8 mouse cellular contexts compared by ENCODE assay signal in genomic region chr7:43464864-43465343, GRCm38 (mm10). TPM values are rescaled to one million over a fixed set of nuclear protein-coding genes. Genes with fewer than 3 reads are reported as not detected.
DNase-seq lines count a peak whose midpoint lies in the region; ATAC-seq and TF ChIP-seq lines count a peak whose summit lies in the region.

No protein-coding gene starts in this region.

- H3K4me1 ChIP-seq in heart, embryonic 13.5 days = peaks cover 19% of the 10 kb centered on the region
- peaks cover 16% of the 10 kb centered on the region for H3K4me1 ChIP-seq in heart, embryonic 15.5 days (replicated peaks)
- peaks cover 22% of the 10 kb centered on the region for H3K4me1 ChIP-seq in liver, embryonic 13.5 days (replicated peaks)
- H3K4me1 ChIP-seq in small intestine, adult 2 months (ENCODE audit: control insufficient read depth, insufficient read depth, insufficient read length, low read length) = peaks cover 6% of the 10 kb centered on the region; the same call in 1 of the 2 replicates

- H3K4me2 ChIP-seq in heart, embryonic 13.5 days = peak overlapping the region; percentile 95
- peak overlapping the region; percentile 89 for H3K4me2 ChIP-seq in heart, embryonic 15.5 days
- peak overlapping the region; percentile 94 for H3K4me2 ChIP-seq in liver, embryonic 13.5 days

- ATAC-seq in heart, embryonic 13.5 days (ENCODE audit: extremely low read depth, insufficient number of reproducible peaks, low FRiP score, low TSS enrichment) = peak; percentile 58
- peak; percentile 20 for ATAC-seq in Patski
- peak; percentile 63; the same call in 1 of the 2 replicates for ATAC-seq in heart, embryonic 15.5 days (replicated peaks; ENCODE audit: insufficient number of reproducible peaks, insufficient read depth, low FRiP score, low read depth)
- ATAC-seq in liver, embryonic 13.5 days (ENCODE audit: low read depth) = no peak

- WGBS in heart, embryonic 13.5 days = 7% methylated on average over 35 of the region's 35 CpGs
- WGBS in heart, embryonic 15.5 days = 6% methylated on average over 35 of the region's 35 CpGs
- 4% methylated on average over 35 of the region's 35 CpGs for WGBS in liver, embryonic 13.5 days (ENCODE audit: insufficient replicate concordance)
- WGBS in small intestine, adult 2 months = 6% methylated on average over 35 of the region's 35 CpGs

- H3K9ac ChIP-seq in heart, embryonic 13.5 days = peak overlapping the region; percentile 79
- H3K9ac ChIP-seq in heart, embryonic 15.5 days = peak overlapping the region; percentile 55
- peak overlapping the region; percentile 66 for H3K9ac ChIP-seq in liver, embryonic 13.5 days

- no peaks in the 10 kb centered on the region for H3K9me3 ChIP-seq in heart, embryonic 13.5 days
- H3K9me3 ChIP-seq in heart, embryonic 15.5 days (replicated peaks) = no peaks in the 10 kb centered on the region
- H3K9me3 ChIP-seq in liver, embryonic 13.5 days (replicated peaks) = no peaks in the 10 kb centered on the region

- DNase-seq in heart, postnatal 36 days = no peak
- no peak for DNase-seq in Patski (ENCODE audit: low read depth, low spot score)
- no peak for DNase-seq in liver, embryonic 13.5 days
- DNase-seq in urinary bladder, postnatal 4 days (ENCODE audit: low spot score in 2 of 2) = no peak
- no peak for DNase-seq in left cerebral cortex, postnatal 4 days

- intact Hi-C loops in heart, postnatal 36 days (cut with DNase I) = loop anchor here (5.0 kb wide), 3 partner anchors 97 to 207 kb away; partner anchors contain the start of genes Ctu1, Zfp658 and Zfp719
- intact Hi-C loops in left cerebral cortex, postnatal 4 days (cut with DNase I) = loop anchor here (5.0 kb wide), 1 partner anchor 43 kb away; no protein-coding TSS in a partner anchor

- TF ChIP-seq POLR2A in small intestine, adult 2 months (IDR thresholded peaks at IDR 0.05; ENCODE audit: low read depth, low read length) = no peak

- POLR2A ChIA-PET in Patski (lab: Charles Lee) = no interaction called here

- CTCF ChIA-PET in Patski (lab: Charles Lee) = interaction anchor here (2.5 kb wide), 1 partner anchor 42 kb away, joined by 15 read pairs; no protein-coding TSS in a partner anchor

- H3K4me3 ChIP-seq in heart, embryonic 13.5 days = peak overlapping the region; percentile 59
- peak overlapping the region; percentile 58 for H3K4me3 ChIP-seq in heart, embryonic 15.5 days
- H3K4me3 ChIP-seq in liver, embryonic 13.5 days (replicated peaks) = peak overlapping the region; percentile 63
- H3K4me3 ChIP-seq in small intestine, adult 2 months (ENCODE audit: low read depth, low read length) = peak overlapping the region; percentile 68

- in situ Hi-C loops in Patski (cut with MboI; ENCODE audit: low pct_unique_long_range_greater_than_20kb) = loop anchor here (5.0 kb wide), 1 partner anchor 183 kb away; no protein-coding TSS in a partner anchor

- H3K27me3 ChIP-seq in heart, embryonic 13.5 days (replicated peaks) = peaks cover 25% of the 10 kb centered on the region
- no peaks in the 10 kb centered on the region for H3K27me3 ChIP-seq in Patski
- peaks cover 10% of the 10 kb centered on the region for H3K27me3 ChIP-seq in heart, embryonic 15.5 days
- H3K27me3 ChIP-seq in liver, embryonic 13.5 days = peaks cover 18% of the 10 kb centered on the region
- H3K27me3 ChIP-seq in small intestine, adult 2 months (ENCODE audit: control insufficient read depth, insufficient read depth, low read length) = no peaks in the 10 kb centered on the region

- no peak for TF ChIP-seq CTCF in Patski (IDR thresholded peaks at IDR 0.05)
- no peak; the same call in 1 of the 2 replicates for TF ChIP-seq CTCF in small intestine, adult 2 months (IDR thresholded peaks at IDR 0.05; ENCODE audit: extremely low read depth, insufficient read length, insufficient replicate concordance, low read depth, low read length)

- no peak overlapping the region for H3K27ac ChIP-seq in heart, embryonic 13.5 days (replicated peaks)
- H3K27ac ChIP-seq in heart, embryonic 15.5 days = no peak overlapping the region
- H3K27ac ChIP-seq in liver, embryonic 13.5 days = no peak overlapping the region
- no peak overlapping the region for H3K27ac ChIP-seq in small intestine, adult 2 months (ENCODE audit: insufficient read depth, low read depth, low read length)

- no peaks in the 10 kb centered on the region for H3K36me3 ChIP-seq in heart, embryonic 13.5 days
- H3K36me3 ChIP-seq in heart, embryonic 15.5 days = no peaks in the 10 kb centered on the region
- no peaks in the 10 kb centered on the region for H3K36me3 ChIP-seq in liver, embryonic 13.5 days
- H3K36me3 ChIP-seq in small intestine, adult 2 months (ENCODE audit: control insufficient read depth, insufficient read depth, low read length) = no peaks in the 10 kb centered on the region

RNA-seq across cellular contexts. Expression of gene Vsig10l, which starts 2.0 kb away (rescaled TPM):
- 2.2 and 2.8 TPM in 2 replicates for polyA plus RNA-seq in heart, embryonic 13.5 days (2015; fragmentation: Nextera tagmentation; extraction: Ambion mirVana)
- total RNA-seq in heart, postnatal 36 days (2021) = 1 to 10 TPM; 2.0 to 2.5 TPM
- 4.0 TPM for polyA plus RNA-seq in Patski (2021)
- polyA plus RNA-seq in heart, embryonic 15.5 days (2015; fragmentation: Nextera tagmentation; extraction: Ambion mirVana) = 2.9 and 4.4 TPM in 2 replicates
- polyA plus RNA-seq in liver, embryonic 13.5 days (2015; fragmentation: Nextera tagmentation; extraction: Ambion mirVana) = 0.58 and 0.85 TPM in 2 replicates
- 1.0 and 4.3 TPM in 2 replicates for polyA plus RNA-seq in small intestine, adult 2 months (2012; rRNA removed)
- total RNA-seq in left cerebral cortex, postnatal 4 days (2021) = 1 to 10 TPM; 5.4 to 7.5 TPM

RNA-seq across cellular contexts. Expression of gene Gm45233, which starts 21.0 kb away (rescaled TPM):
- polyA plus RNA-seq in heart, embryonic 13.5 days (2015; fragmentation: Nextera tagmentation; extraction: Ambion mirVana) = 0.32 and 0.33 TPM in 2 replicates
- under 1 TPM in 1 of 2 experiments, not detected in 1; 0.70 TPM for total RNA-seq in heart, postnatal 36 days (2021)
- polyA plus RNA-seq in Patski (2021) = 0.50 TPM
- polyA plus RNA-seq in heart, embryonic 15.5 days (2015; fragmentation: Nextera tagmentation; extraction: Ambion mirVana) = 0.31 and 0.43 TPM in 2 replicates
- polyA plus RNA-seq in liver, embryonic 13.5 days (2015; fragmentation: Nextera tagmentation; extraction: Ambion mirVana) = not detected in 2 replicates
- 0.29 TPM in 1 of 2 replicates, not detected in the other for polyA plus RNA-seq in small intestine, adult 2 months (2012; rRNA removed)
- 1 to 10 TPM in 1 of 2 experiments, not detected in 1; 2.1 TPM for total RNA-seq in left cerebral cortex, postnatal 4 days (2021)

RNA-seq across cellular contexts. Expression of gene Etfb, which starts 21.0 kb away (rescaled TPM):
- 513 and 605 TPM in 2 replicates for polyA plus RNA-seq in heart, embryonic 13.5 days (2015; fragmentation: Nextera tagmentation; extraction: Ambion mirVana)
- total RNA-seq in heart, postnatal 36 days (2021) = 1,000 to 10,000 TPM; 1,276 to 1,377 TPM
- polyA plus RNA-seq in Patski (2021) = 214 TPM
- 631 and 668 TPM in 2 replicates for polyA plus RNA-seq in heart, embryonic 15.5 days (2015; fragmentation: Nextera tagmentation; extraction: Ambion mirVana)
- 241 and 252 TPM in 2 replicates for polyA plus RNA-seq in liver, embryonic 13.5 days (2015; fragmentation: Nextera tagmentation; extraction: Ambion mirVana)
- polyA plus RNA-seq in small intestine, adult 2 months (2012; rRNA removed) = 45.1 and 66.8 TPM in 2 replicates
- 10 to 100 TPM; 44.7 to 47.5 TPM for total RNA-seq in left cerebral cortex, postnatal 4 days (2021)

RNA-seq across cellular contexts. Expression of gene Cldnd2, which starts 24.3 kb away (rescaled TPM):
- not detected in 2 replicates for polyA plus RNA-seq in heart, embryonic 13.5 days (2015; fragmentation: Nextera tagmentation; extraction: Ambion mirVana)
- total RNA-seq in heart, postnatal 36 days (2021) = not detected
- not detected for polyA plus RNA-seq in Patski (2021)
- not detected in 2 replicates for polyA plus RNA-seq in heart, embryonic 15.5 days (2015; fragmentation: Nextera tagmentation; extraction: Ambion mirVana)
- not detected in 2 replicates for polyA plus RNA-seq in liver, embryonic 13.5 days (2015; fragmentation: Nextera tagmentation; extraction: Ambion mirVana)
- polyA plus RNA-seq in small intestine, adult 2 months (2012; rRNA removed) = not detected in 2 replicates
- total RNA-seq in left cerebral cortex, postnatal 4 days (2021) = not detected

RNA-seq across cellular contexts. Expression of gene Iglon5, which starts 25.0 kb away (rescaled TPM):
- polyA plus RNA-seq in heart, embryonic 13.5 days (2015; fragmentation: Nextera tagmentation; extraction: Ambion mirVana) = 0.09 and 0.12 TPM in 2 replicates
- under 1 TPM; 0.19 to 0.36 TPM for total RNA-seq in heart, postnatal 36 days (2021)
- polyA plus RNA-seq in Patski (2021) = 5.7 TPM
- polyA plus RNA-seq in heart, embryonic 15.5 days (2015; fragmentation: Nextera tagmentation; extraction: Ambion mirVana) = 0.28 TPM in 1 of 2 replicates, not detected in the other
- polyA plus RNA-seq in liver, embryonic 13.5 days (2015; fragmentation: Nextera tagmentation; extraction: Ambion mirVana) = not detected in 2 replicates
- 1.4 and 1.5 TPM in 2 replicates for polyA plus RNA-seq in small intestine, adult 2 months (2012; rRNA removed)
- 10 to 100 TPM; 57.1 to 59.1 TPM for total RNA-seq in left cerebral cortex, postnatal 4 days (2021)
